Mouse (Mus musculus): ENCODE results near the gene Tyms.
"Not testable (repeated sequence)": the region's sequence is repeated elsewhere in the genome, so short reads cannot be mapped to it uniquely, and the experiment has no call there.

Tyms gene

DNA sequence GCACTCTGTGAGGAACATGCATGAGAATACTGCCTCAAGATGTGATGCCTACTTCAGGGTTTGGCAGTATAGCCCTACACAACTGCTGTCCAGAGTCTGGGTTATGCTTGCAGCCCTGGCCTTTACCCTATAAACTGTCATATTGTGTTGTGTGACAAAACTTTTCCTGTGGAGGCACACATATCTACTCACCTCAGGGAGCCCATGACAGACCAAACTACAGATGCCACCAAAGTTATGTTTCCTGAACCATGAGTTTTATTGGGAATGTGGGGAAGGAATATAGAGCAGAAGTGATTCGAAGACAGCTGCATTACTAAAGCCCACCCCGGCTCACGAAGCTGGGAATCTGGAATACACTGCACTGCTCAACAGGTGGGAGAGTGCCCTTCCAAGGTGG lies 29.9 kb upstream of the Tyms start:
- in situ Hi-C loops (cut with MboI, MseI), result no loop called here

- in situ Hi-C loops (cut with MboI, MseI), result no loop called here
These were observed 24.8 kb upstream of the Tyms start for GRCm38 (mm10) chr5:30098260-30098659.

- in situ Hi-C loops (cut with MboI, MseI), result no loop called here
These were observed 22.3 kb upstream of the Tyms start for GRCm38 (mm10) chr5:30095731-30096130.

GRCm38 (mm10) chr5:30094399-30094798 lies 21.0 kb upstream of the Tyms start:
- in situ Hi-C loops (cut with MboI, MseI), result no loop called here

GRCm38 (mm10) chr5:30092701-30093100 lies 19.3 kb upstream of the Tyms start:
- in situ Hi-C loops (cut with MboI, MseI), result no loop called here

DNA sequence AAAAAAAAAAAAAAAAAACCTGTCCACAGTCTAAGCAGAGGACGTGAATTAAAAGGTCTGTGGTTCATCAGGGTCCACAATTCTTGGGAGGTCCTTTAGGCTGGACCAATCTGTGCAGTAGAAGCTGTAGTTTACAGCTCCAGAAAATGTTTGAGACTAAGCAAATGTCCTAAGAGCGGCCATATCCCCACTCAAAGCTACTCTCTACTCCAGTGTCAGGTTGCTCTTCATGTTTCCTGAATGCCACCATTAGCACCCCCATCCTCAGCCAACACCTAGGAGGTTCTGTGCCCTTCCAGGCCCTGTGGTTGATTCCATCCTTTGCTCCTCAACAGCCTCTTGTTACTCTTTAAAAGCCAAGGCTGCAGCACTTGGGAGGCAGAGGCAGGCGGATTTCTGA lies 1.0 kb downstream of the Tyms start:
- in situ Hi-C loops (cut with MboI, MseI), result no loop called here

GRCm38 (mm10) chr5:30071677-30072076 lies 1.7 kb downstream of the Tyms start:
- in situ Hi-C loops (cut with MboI, MseI), result no loop called here

DNA sequence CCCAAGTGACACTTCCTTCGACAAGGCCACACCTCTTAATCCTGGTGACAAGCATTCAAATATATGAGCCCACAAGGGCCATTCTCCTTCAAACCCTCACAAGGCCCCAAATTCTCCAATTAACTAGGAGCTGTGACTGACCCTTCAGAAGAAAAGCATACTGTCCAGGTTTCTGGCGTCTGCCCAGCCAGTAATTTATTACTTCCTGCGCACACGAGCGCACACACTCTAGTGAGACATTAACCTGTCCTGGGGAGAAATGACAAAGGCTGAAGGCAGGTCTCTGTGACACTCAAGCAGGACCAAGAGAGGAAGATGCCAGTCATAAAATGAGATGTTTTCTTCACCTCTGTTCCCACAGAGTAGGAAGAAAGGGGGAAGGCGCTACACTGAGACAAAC lies 5.7 kb downstream of the Tyms start:
- in situ Hi-C loops (cut with MboI, MseI), result no loop called here

- in situ Hi-C loops (cut with MboI, MseI), result not testable (repeated sequence)
These were observed 13.8 kb downstream of the Tyms start for GRCm38 (mm10) chr5:30059607-30060006.

- in situ Hi-C loops (cut with MboI, MseI), result no loop called here
These were observed 15.1 kb downstream of the Tyms start for GRCm38 (mm10) chr5:30058216-30058731.

GRCm38 (mm10) chr5:30039841-30040240 lies 33.6 kb downstream of the Tyms start:
- in situ Hi-C loops (cut with MboI, MseI), result loop anchor here (10.0 kb wide), 1 partner anchor 1395 kb away; no protein-coding TSS in a partner anchor

DNA sequence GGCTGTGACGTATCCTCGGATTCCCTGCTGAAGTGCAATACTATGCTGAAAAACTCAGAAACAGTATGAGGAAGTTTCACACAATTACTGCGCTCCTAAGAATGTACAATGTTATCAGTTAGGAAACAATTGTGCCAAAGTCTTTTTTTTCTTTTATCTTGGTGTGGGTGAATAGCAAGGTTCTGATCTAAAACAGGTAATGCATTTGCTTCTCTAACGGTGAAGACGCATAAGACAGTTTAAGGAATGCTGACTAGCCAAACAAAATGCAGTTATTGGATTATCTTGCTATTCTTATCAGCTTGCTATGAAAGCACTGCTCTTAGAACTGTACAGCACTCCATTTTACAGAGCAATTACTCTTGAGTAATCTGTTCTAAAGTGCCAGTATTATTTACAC lies 34.1 kb downstream of the Tyms start:
- in situ Hi-C loops (cut with MboI, MseI), result loop anchor here (10.0 kb wide), 1 partner anchor 1395 kb away; no protein-coding TSS in a partner anchor

DNA sequence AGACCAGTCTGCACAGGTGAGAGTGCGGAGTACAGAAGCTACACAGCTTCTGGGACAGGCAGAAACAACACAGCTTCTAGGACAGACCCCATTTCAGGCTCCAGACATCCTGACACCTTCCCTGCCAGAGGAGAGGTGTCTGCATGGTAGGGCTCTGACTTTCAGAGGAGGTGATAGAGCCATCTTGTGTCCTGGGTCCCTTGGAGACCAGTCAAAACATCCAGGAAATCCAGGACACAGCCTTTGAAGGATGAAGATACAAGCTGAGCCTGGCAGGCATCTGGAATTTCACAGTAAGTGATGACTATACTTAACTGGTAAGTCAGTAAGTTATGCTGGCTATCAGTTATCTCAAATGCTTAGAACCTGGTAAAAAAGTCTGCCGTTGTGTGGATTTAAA lies 36.3 kb downstream of the Tyms start:
- in situ Hi-C loops (cut with MboI, MseI), result loop anchor here (10.0 kb wide), 1 partner anchor 1398 kb away; no protein-coding TSS in a partner anchor

- in situ Hi-C loops (cut with MboI, MseI), result loop anchor here (10.0 kb wide), 1 partner anchor 1399 kb away; no protein-coding TSS in a partner anchor
These were observed 37.6 kb downstream of the Tyms start for GRCm38 (mm10) chr5:30035862-30036261.

GRCm38 (mm10) chr5:30014580-30014979 lies 58.8 kb downstream of the Tyms start:
- in situ Hi-C loops (cut with MboI, MseI), result loop anchor here (25.0 kb wide), 1 partner anchor 177 kb away; no protein-coding TSS in a partner anchor

DNA sequence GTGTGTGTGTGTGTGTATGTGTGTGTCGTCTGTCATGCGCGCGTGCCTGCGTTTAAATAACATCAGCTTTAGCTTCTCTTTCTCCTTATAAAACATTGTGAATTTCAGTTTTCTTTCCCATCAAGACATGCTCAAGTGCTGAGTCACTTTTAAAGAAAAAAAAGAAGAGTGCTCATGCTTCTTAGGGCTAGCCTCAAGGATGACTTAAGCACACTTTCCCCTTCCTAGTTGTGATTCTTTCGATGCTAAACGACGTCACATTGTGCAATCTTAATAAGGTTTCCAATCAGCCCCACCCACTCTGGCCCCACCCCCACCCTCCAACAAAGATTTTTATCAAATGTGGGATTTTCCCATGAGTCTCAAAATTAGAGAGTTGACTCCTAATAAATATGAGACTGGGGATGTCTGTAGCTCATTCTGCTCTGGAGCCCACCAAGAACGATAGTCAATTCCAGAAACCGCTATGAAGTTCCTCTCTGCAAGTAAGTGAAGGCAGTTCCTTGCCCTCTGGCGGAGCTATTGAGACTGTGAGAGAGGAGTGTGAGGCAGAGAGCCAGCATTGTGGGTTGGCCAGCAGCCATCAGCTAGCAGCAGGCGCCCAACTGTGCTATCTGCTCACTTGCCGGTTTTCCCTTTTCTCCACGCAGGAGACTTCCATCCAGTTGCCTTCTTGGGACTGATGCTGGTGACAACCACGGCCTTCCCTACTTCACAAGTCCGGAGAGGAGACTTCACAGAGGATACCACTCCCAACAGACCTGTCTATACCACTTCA lies 60.5 kb downstream of the Tyms start, which contains the start of gene Il6:
Gene Il6 (plus strand): TSS at position 389 of the 778 bp plus-strand sequence.
- in situ Hi-C loops (cut with MboI, MseI), result loop anchor here (25.0 kb wide), 1 partner anchor 176 kb away; no protein-coding TSS in a partner anchor

Measured in T-helper 1 cell (primary cell).